39 mouse cellular contexts compared by ENCODE assay signal in genomic region chr14:41098726-41099125, GRCm38 (mm10). TPM values are rescaled to one million over a fixed set of nuclear protein-coding genes. Genes with fewer than 3 reads are reported as not detected.
A peak's percentile ranks its signal among the peaks of the same experiment; 100 is the strongest.
DNase-seq lines count a peak whose midpoint lies in the region.
"Had no signal": no experiment of that assay in that cellular context is flagged by ENCODE, and none has a peak within 500 bp of the region (broad histone marks: within the 10 kb centered on the region; RNA-seq: fewer than 3 reads in every experiment).

No protein-coding gene starts in this region.

- DNase-seq in frontal cortex, adult 2 months (ENCODE audit: extremely low spot score in 1 of 2, low spot score in 1 of 2) = peak; percentile 31 to 63
- DNase-seq in frontal cortex, postnatal 25 days (ENCODE audit: low spot score in 2 of 2) = no peak
- DNase-seq in left cerebral cortex, postnatal 25 days (ENCODE audit: low spot score in 2 of 2) = peak; percentile 21 to 77
- DNase-seq in left cerebral cortex, adult 11 months (ENCODE audit: low spot score) = no peak
- peak; percentile 15 to 48 for DNase-seq in right cerebral cortex, adult 2 months (ENCODE audit: low spot score in 2 of 2)
- no peak for DNase-seq in right cerebral cortex, postnatal 14 days
- no peak for DNase-seq in cerebellum, postnatal 25 days
- DNase-seq: adrenal gland, postnatal 14 days; cerebellum, adult 11-12 months; cerebellum, adult 9-11 months; gastrocnemius, adult 2 months; gastrocnemius, postnatal 36 days; heart, adult 18-20 months; heart, postnatal 36 days; kidney, adult 2 months; kidney, postnatal 36 days; lung, embryonic 14.5 days; lung, postnatal 14 days; midbrain, embryonic 14.5 days; retina, postnatal 1 day; thymus, adult 18-20 months; thymus, postnatal 25 days had no signal

- intact Hi-C loops in left cerebral cortex, postnatal 25 days (cut with DNase I) = no loop called here

RNA-seq across cellular contexts. Expression of gene Mat1a, which starts 6.1 kb away (rescaled TPM):
- polyA plus RNA-seq in frontal cortex, adult 2 months (2012; rRNA removed) = 0.06 TPM in 1 of 2 replicates, not detected in the other
- total RNA-seq in left cerebral cortex, postnatal 25 days (2021) = not detected
- total RNA-seq: common myeloid progenitor, adult 5-6 weeks; gastrocnemius, adult 2 months; heart, adult 18-20 months; heart, postnatal 36 days; hindbrain, postnatal 0 days; left cerebral cortex, adult 18-20 months; MEL had no signal
- polyA plus RNA-seq: embryonic facial prominence, embryonic 13.5 days; forebrain, embryonic 10.5 days; forebrain, embryonic 15.5 days; hindbrain, embryonic 12.5 days; hindbrain, postnatal 0 days; limb, embryonic 12.5 days; midbrain, embryonic 14.5 days; neural tube, embryonic 15.5 days had no signal

RNA-seq across cellular contexts. Expression of gene Dydc1, which starts 26.0 kb away (rescaled TPM):
- polyA plus RNA-seq in frontal cortex, adult 2 months (2012; rRNA removed) = not detected in 2 replicates
- total RNA-seq in left cerebral cortex, postnatal 25 days (2021) = not detected
- total RNA-seq: adrenal gland, postnatal 14 days; common myeloid progenitor, adult 5-6 weeks; gastrocnemius, adult 2 months; gastrocnemius, postnatal 36 days; heart, adult 18-20 months; heart, postnatal 36 days; hindbrain, postnatal 0 days; layer of hippocampus, adult 8-10 months; left cerebral cortex, adult 18-20 months; MEL had no signal
- polyA plus RNA-seq: embryonic facial prominence, embryonic 13.5 days; forebrain, embryonic 10.5 days; heart, embryonic 11.5 days; heart, embryonic 16.5 days; hindbrain, postnatal 0 days; intestine, embryonic 15.5 days; kidney, adult 2 months; kidney, embryonic 16.5 days; limb, embryonic 12.5 days; lung, embryonic 14.5 days; midbrain, embryonic 14.5 days; neural tube, embryonic 15.5 days; stomach, embryonic 16.5 days had no signal

RNA-seq across cellular contexts. Expression of gene Dydc2, which starts 29.7 kb away (rescaled TPM):
- polyA plus RNA-seq in frontal cortex, adult 2 months (2012; rRNA removed) = 0.55 and 0.66 TPM in 2 replicates
- under 1 TPM; 0.62 to 0.85 TPM for total RNA-seq in left cerebral cortex, postnatal 25 days (2021)
- total RNA-seq: common myeloid progenitor, adult 5-6 weeks; gastrocnemius, adult 2 months; gastrocnemius, postnatal 36 days; heart, adult 18-20 months; heart, postnatal 36 days; hindbrain, postnatal 0 days; MEL had no signal
- polyA plus RNA-seq: embryonic facial prominence, embryonic 13.5 days; intestine, embryonic 15.5 days; kidney, adult 2 months; kidney, embryonic 16.5 days; limb, embryonic 12.5 days; liver, embryonic 14.5 days; lung, embryonic 14.5 days; stomach, embryonic 16.5 days had no signal

RNA-seq across cellular contexts. Expression of gene Sftpa1, which starts 32.9 kb away (rescaled TPM):
- polyA plus RNA-seq in frontal cortex, adult 2 months (2012; rRNA removed) = not detected in 2 replicates
- total RNA-seq in left cerebral cortex, postnatal 25 days (2021) = not detected
- total RNA-seq: common myeloid progenitor, adult 5-6 weeks; gastrocnemius, adult 2 months; gastrocnemius, postnatal 36 days; heart, postnatal 36 days; hindbrain, postnatal 0 days; layer of hippocampus, adult 8-10 months; left cerebral cortex, adult 18-20 months; MEL had no signal
- polyA plus RNA-seq: embryonic facial prominence, embryonic 13.5 days; forebrain, embryonic 10.5 days; forebrain, embryonic 15.5 days; hindbrain, embryonic 12.5 days; hindbrain, postnatal 0 days; kidney, adult 2 months; limb, embryonic 12.5 days; midbrain, embryonic 14.5 days; neural tube, embryonic 15.5 days; stomach, embryonic 16.5 days had no signal

RNA-seq across cellular contexts. Expression of gene Mbl1, which starts 52.5 kb away (rescaled TPM):
- not detected in 2 replicates for polyA plus RNA-seq in frontal cortex, adult 2 months (2012; rRNA removed)
- not detected for total RNA-seq in left cerebral cortex, postnatal 25 days (2021)
- total RNA-seq: common myeloid progenitor, adult 5-6 weeks; gastrocnemius, adult 2 months; gastrocnemius, postnatal 36 days; heart, adult 18-20 months; heart, postnatal 36 days; hindbrain, postnatal 0 days; layer of hippocampus, adult 8-10 months; left cerebral cortex, adult 18-20 months; MEL had no signal
- polyA plus RNA-seq: embryonic facial prominence, embryonic 13.5 days; forebrain, embryonic 10.5 days; forebrain, embryonic 15.5 days; heart, embryonic 11.5 days; heart, embryonic 16.5 days; hindbrain, embryonic 12.5 days; hindbrain, postnatal 0 days; limb, embryonic 12.5 days; lung, embryonic 14.5 days; midbrain, embryonic 14.5 days; neural tube, embryonic 15.5 days had no signal

Comparison
In these comparisons a context has a peak if more than half of its experiments do, and no peak if none do; other contexts are left out.
1. DNase-seq: peak in frontal cortex, adult 2 months (2 of 2), left cerebral cortex, postnatal 25 days (2 of 2) and right cerebral cortex, adult 2 months (2 of 2); none in frontal cortex, postnatal 25 days (0 of 2), left cerebral cortex, adult 11 months (single experiment), right cerebral cortex, postnatal 14 days (single experiment) and cerebellum, postnatal 25 days (0 of 2).